Mouse (Mus musculus): ENCODE results near the gene Agpat1. TPM values are rescaled to one million over a fixed set of nuclear protein-coding genes. Genes with fewer than 3 reads are reported as not detected.

Gene Agpat1
- polyA plus RNA-seq, 2 experiments, result 53.3 to 150 TPM

DNA sequence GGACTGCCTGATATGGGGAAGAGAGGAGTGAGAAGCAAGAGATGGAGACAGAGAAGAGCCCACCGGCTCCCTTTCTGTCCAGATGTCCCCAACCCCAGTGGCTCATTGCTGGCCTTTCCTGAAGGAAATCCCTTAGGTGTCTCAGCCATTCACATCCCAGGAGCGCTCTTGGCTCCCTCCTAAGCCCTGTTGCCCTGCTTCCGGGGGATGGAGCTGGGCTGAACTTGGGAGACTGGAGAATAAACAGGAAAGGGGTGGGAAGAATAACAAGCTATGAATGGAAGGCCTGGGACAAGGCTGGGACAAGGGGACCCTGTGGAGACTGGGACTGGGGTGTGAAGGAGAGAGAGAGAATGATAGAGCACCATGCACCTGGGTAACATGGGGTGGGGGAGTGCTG lies 39.3 kb upstream of the Agpat1 start:
- Histone ChIP-seq H3K27ac (replicated peaks; ENCODE audit: low read depth, low read length) (0 out of 2 replicates have a peak overlapping the region, but pooled peaks have one; percentile 7), H3K4me2 (replicated peaks; ENCODE audit: low read depth, low read length, severe bottlenecking) (no peak overlapping the region), H3K4me3 (replicated peaks; ENCODE audit: low read length) (no peak overlapping the region), H3K9ac (ENCODE audit: low read depth, low read length, severe bottlenecking) (0 out of 2 replicates have a peak overlapping the region, but pooled peaks have one; percentile 22), H3K4me1 (ENCODE audit: control insufficient read depth, insufficient read depth, low read length) (peaks cover 8% of the 10 kb centered on the region), H3K27me3 (ENCODE audit: control insufficient read depth, insufficient read depth, low read length) (no peaks in the 10 kb centered on the region), H3K36me3 (ENCODE audit: control insufficient read depth, insufficient read depth, low read length) (no peaks in the 10 kb centered on the region), H3K9me3 (ENCODE audit: control insufficient read depth, low read length) (no peaks in the 10 kb centered on the region)
- no peak for ATAC-seq (ENCODE audit: low FRiP score, low read depth)
- 36% methylated on average over 3 of the region's 3 CpGs for WGBS
- no peak for TF ChIP-seq POLR2A (IDR thresholded peaks at IDR 0.05; ENCODE audit: borderline replicate concordance, extremely low read depth, insufficient read depth, insufficient read length)
- no peak for DNase-seq (ENCODE audit: low spot score)

DNA sequence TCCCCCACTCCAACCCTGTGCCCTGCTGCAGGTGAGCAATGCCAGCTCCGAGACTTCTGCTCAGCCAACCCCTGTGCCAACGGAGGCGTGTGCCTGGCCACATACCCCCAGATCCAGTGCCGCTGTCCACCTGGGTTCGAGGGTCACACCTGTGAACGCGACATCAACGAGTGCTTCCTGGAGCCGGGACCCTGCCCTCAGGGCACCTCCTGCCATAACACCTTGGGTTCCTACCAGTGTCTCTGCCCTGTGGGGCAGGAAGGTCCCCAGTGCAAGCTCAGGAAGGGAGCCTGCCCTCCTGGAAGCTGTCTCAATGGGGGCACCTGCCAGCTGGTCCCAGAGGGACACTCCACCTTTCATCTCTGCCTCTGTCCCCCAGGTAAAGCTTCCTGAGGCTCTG lies 36.8 kb upstream of the Agpat1 start:
- no peaks in the 10 kb centered on the region for H3K27me3 ChIP-seq (ENCODE audit: control insufficient read depth, insufficient read depth, low read length)
- 64% methylated on average over 9 of the region's 9 CpGs for WGBS

DNA sequence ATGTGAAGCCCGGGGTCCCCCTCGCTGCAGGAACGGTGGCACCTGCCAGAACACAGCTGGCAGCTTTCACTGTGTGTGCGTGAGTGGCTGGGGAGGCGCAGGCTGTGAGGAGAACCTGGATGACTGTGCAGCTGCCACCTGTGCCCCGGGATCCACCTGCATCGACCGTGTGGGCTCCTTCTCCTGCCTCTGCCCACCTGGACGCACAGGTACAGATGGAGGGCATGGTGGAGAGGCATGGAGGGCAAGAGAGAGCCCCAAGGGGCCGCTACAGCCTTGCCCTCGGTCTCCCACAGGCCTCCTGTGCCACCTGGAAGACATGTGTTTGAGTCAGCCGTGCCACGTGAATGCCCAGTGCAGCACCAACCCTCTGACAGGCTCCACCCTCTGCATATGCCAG lies 35.6 kb upstream of the Agpat1 start:
- ATAC-seq (ENCODE audit: low FRiP score, low read depth), result no peak
- no peak for TF ChIP-seq POLR2A (IDR thresholded peaks at IDR 0.05; ENCODE audit: borderline replicate concordance, extremely low read depth, insufficient read depth, insufficient read length)
- 77% methylated on average over 13 of the region's 13 CpGs for WGBS

More for the DNA sequence above, 36.8 kb upstream of the Agpat1 start:
- DNase-seq (ENCODE audit: low spot score) (no peak), ATAC-seq (ENCODE audit: low FRiP score, low read depth) (no peak)
- H3K9me3 ChIP-seq (ENCODE audit: control insufficient read depth, low read length), result no peaks in the 10 kb centered on the region
- no peak for TF ChIP-seq POLR2A (IDR thresholded peaks at IDR 0.05; ENCODE audit: borderline replicate concordance, extremely low read depth, insufficient read depth, insufficient read length)
- H3K27ac ChIP-seq (replicated peaks; ENCODE audit: low read depth, low read length), result no peak overlapping the region
- H3K4me2 ChIP-seq (replicated peaks; ENCODE audit: low read depth, low read length, severe bottlenecking), result no peak overlapping the region
- no peak overlapping the region for H3K9ac ChIP-seq (ENCODE audit: low read depth, low read length, severe bottlenecking)
- no peaks in the 10 kb centered on the region for H3K36me3 ChIP-seq (ENCODE audit: control insufficient read depth, insufficient read depth, low read length)
- H3K4me3 ChIP-seq (replicated peaks; ENCODE audit: low read length), result no peak overlapping the region
- peaks cover 8% of the 10 kb centered on the region for H3K4me1 ChIP-seq (ENCODE audit: control insufficient read depth, insufficient read depth, low read length)

DNA sequence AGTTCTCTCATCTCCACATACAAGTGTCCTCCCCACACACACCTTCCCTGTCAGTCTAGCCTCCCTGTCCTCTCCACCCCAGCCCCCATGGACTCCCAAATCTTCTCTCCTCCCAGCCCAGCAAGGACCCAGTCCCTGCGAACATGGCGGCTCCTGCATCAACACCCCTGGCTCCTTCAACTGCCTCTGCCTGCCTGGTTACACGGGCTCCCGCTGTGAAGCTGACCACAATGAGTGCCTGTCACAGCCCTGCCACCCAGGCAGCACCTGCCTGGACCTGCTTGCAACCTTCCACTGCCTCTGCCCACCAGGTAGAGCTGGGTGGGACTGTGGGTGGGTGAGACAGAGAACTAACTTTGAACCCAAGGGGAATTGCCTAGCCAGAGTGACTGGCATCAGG lies 34.1 kb upstream of the Agpat1 start:
- DNase-seq (ENCODE audit: low spot score) (no peak), ATAC-seq (ENCODE audit: low FRiP score, low read depth) (no peak)
- no peak overlapping the region for H3K4me2 ChIP-seq (replicated peaks; ENCODE audit: low read depth, low read length, severe bottlenecking)
- H3K27me3 ChIP-seq (ENCODE audit: control insufficient read depth, insufficient read depth, low read length), result no peaks in the 10 kb centered on the region
- TF ChIP-seq POLR2A (IDR thresholded peaks at IDR 0.05; ENCODE audit: borderline replicate concordance, extremely low read depth, insufficient read depth, insufficient read length), result no peak
- H3K4me1 ChIP-seq (ENCODE audit: control insufficient read depth, insufficient read depth, low read length), result no peaks in the 10 kb centered on the region
- no peaks in the 10 kb centered on the region for H3K36me3 ChIP-seq (ENCODE audit: control insufficient read depth, insufficient read depth, low read length)
- no peaks in the 10 kb centered on the region for H3K9me3 ChIP-seq (ENCODE audit: control insufficient read depth, low read length)
- no peak overlapping the region for H3K9ac ChIP-seq (ENCODE audit: low read depth, low read length, severe bottlenecking)
- no peak overlapping the region for H3K4me3 ChIP-seq (replicated peaks; ENCODE audit: low read length)
- H3K27ac ChIP-seq (replicated peaks; ENCODE audit: low read depth, low read length), result no peak overlapping the region
- 71% methylated on average over 4 of the region's 4 CpGs for WGBS

More for the DNA sequence above, 35.6 kb upstream of the Agpat1 start:
- DNase-seq (ENCODE audit: low spot score), result no peak
- H3K36me3 ChIP-seq (ENCODE audit: control insufficient read depth, insufficient read depth, low read length), result no peaks in the 10 kb centered on the region
- peaks cover 8% of the 10 kb centered on the region for H3K4me1 ChIP-seq (ENCODE audit: control insufficient read depth, insufficient read depth, low read length)
- no peak overlapping the region for H3K4me3 ChIP-seq (replicated peaks; ENCODE audit: low read length)
- no peak overlapping the region for H3K4me2 ChIP-seq (replicated peaks; ENCODE audit: low read depth, low read length, severe bottlenecking)
- H3K27me3 ChIP-seq (ENCODE audit: control insufficient read depth, insufficient read depth, low read length), result no peaks in the 10 kb centered on the region
- no peak overlapping the region for H3K9ac ChIP-seq (ENCODE audit: low read depth, low read length, severe bottlenecking)
- H3K9me3 ChIP-seq (ENCODE audit: control insufficient read depth, low read length), result no peaks in the 10 kb centered on the region
- no peak overlapping the region for H3K27ac ChIP-seq (replicated peaks; ENCODE audit: low read depth, low read length)

DNA sequence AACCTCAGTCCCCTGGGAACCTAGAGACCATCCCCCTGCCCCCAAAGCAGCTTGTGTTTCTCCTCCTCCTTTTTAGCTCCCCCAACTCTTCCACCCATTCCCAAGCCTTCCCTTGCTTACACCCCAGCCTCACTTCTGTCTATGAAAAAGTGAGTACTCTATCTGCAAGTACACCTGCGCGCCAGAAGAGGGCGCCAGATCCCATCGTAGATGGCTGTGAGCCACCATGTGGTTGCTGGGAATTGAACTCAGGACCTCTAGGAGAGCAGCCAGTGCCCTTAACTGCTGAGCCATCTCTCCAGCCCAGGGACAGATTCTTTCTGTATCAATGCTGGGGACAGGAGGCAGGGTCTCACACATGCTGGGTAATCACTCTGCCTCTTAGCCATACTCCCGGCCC lies 32.2 kb upstream of the Agpat1 start:
- H3K9me3 ChIP-seq (ENCODE audit: control insufficient read depth, low read length), result no peaks in the 10 kb centered on the region
- H3K36me3 ChIP-seq (ENCODE audit: control insufficient read depth, insufficient read depth, low read length), result no peaks in the 10 kb centered on the region
- no peak overlapping the region for H3K4me2 ChIP-seq (replicated peaks; ENCODE audit: low read depth, low read length, severe bottlenecking)
- peaks cover 5% of the 10 kb centered on the region; the same call in 1 of the 2 replicates for H3K4me1 ChIP-seq (ENCODE audit: control insufficient read depth, insufficient read depth, low read length)
- no peak overlapping the region for H3K27ac ChIP-seq (replicated peaks; ENCODE audit: low read depth, low read length)
- DNase-seq (ENCODE audit: low spot score), result no peak
- H3K27me3 ChIP-seq (ENCODE audit: control insufficient read depth, insufficient read depth, low read length), result no peaks in the 10 kb centered on the region
- H3K9ac ChIP-seq (ENCODE audit: low read depth, low read length, severe bottlenecking), result no peak overlapping the region
- TF ChIP-seq POLR2A (IDR thresholded peaks at IDR 0.05; ENCODE audit: borderline replicate concordance, extremely low read depth, insufficient read depth, insufficient read length), result no peak
- WGBS, result 19% methylated on average over 5 of the region's 5 CpGs
- no peak overlapping the region for H3K4me3 ChIP-seq (replicated peaks; ENCODE audit: low read length)
- ATAC-seq (ENCODE audit: low FRiP score, low read depth), result no peak

DNA sequence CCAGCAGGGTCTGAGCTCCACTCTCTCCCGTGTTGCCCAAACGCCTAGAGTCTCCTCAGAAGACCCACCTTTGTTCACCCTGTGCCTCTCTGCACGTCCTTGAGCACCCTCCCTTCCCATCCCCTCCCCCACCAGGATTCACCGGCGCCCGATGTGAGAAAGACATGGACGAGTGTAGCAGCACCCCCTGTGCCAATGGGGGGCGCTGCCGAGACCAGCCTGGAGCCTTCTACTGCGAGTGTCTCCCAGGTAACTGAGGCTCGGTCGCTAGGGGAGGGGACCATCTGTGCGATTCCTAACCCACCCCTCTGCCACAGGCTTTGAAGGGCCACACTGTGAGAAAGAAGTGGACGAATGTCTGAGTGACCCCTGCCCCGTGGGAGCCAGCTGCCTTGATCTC lies 31.7 kb upstream of the Agpat1 start:
- H3K9ac ChIP-seq (ENCODE audit: low read depth, low read length, severe bottlenecking), result no peak overlapping the region
- no peak overlapping the region for H3K27ac ChIP-seq (replicated peaks; ENCODE audit: low read depth, low read length)
- TF ChIP-seq POLR2A (IDR thresholded peaks at IDR 0.05; ENCODE audit: borderline replicate concordance, extremely low read depth, insufficient read depth, insufficient read length), result no peak
- H3K4me3 ChIP-seq (replicated peaks; ENCODE audit: low read length), result no peak overlapping the region
- no peaks in the 10 kb centered on the region for H3K36me3 ChIP-seq (ENCODE audit: control insufficient read depth, insufficient read depth, low read length)
- no peak overlapping the region for H3K4me2 ChIP-seq (replicated peaks; ENCODE audit: low read depth, low read length, severe bottlenecking)
- H3K4me1 ChIP-seq (ENCODE audit: control insufficient read depth, insufficient read depth, low read length), result peaks cover 5% of the 10 kb centered on the region; the same call in 1 of the 2 replicates
- no peaks in the 10 kb centered on the region for H3K9me3 ChIP-seq (ENCODE audit: control insufficient read depth, low read length)
- ATAC-seq (ENCODE audit: low FRiP score, low read depth) (no peak), DNase-seq (ENCODE audit: low spot score) (no peak)
- WGBS, result 13% methylated on average over 15 of the region's 15 CpGs
- no peaks in the 10 kb centered on the region for H3K27me3 ChIP-seq (ENCODE audit: control insufficient read depth, insufficient read depth, low read length)

Data from limb, embryonic 14.5 days (tissue).